Mouse (Mus musculus): ENCODE measurements at regions not wholly inside any gene's neighbourhood (a gene's known extent, or its start where the extent isn't known, plus 50 kb on each side); places are given as distances from the start of the nearest gene placed in this dataset.

GRCm38 (mm10) chr2:115520413-115521139 is 60.9 kb upstream of the BC052040 start:
- no peak for DNase-seq

- DNase-seq = peak; percentile 16 to 28
Observed at GRCm38 (mm10) chr2:115529878-115530277, 51.6 kb upstream of the BC052040 start.

All from cerebellum, postnatal 10 days (tissue).